Mouse (Mus musculus): ENCODE measurements at regions not wholly inside any gene's neighbourhood (a gene's known extent, or its start where the extent isn't known, plus 50 kb on each side); places are given as distances from the start of the nearest gene placed in this dataset.

GRCm38 (mm10) chr11:117589422-117589821, 64.7 kb upstream of the Tnrc6c start:
- TF ChIP-seq CTCF (conservative IDR thresholded peaks at IDR 0.05; ENCODE audit: low read length) (no peak), NANOG (IDR thresholded peaks at IDR 0.05; ENCODE audit: borderline replicate concordance, low read length) (no peak)

All from E14TG2a.4 (cell line).